Mouse (Mus musculus) hindbrain, postnatal 0 days (tissue): ENCODE measurements at regions not wholly inside any gene's neighbourhood (a gene's known extent, or its start where the extent isn't known, plus 50 kb on each side); places are given as distances from the start of the nearest gene placed in this dataset.
A peak's percentile ranks its signal among the peaks of the same experiment; 100 is the strongest.
"Not testable (repeated sequence)": the region's sequence is repeated elsewhere in the genome, so short reads cannot be mapped to it uniquely, and the experiment has no call there.

ENCODE experiments used
- ATAC-seq: fragments of 200-750 bp; cut with Nextera tagmentation; 2 replicates; pipeline ENCODE4 v1.8.0; 2017; ENCODE audit warnings: mild to moderate bottlenecking, moderate TSS enrichment, moderate library complexity
- DNase-seq: peaks from one replicate; pipeline ENCODE4 v3.0.0-alpha.2; 2015; ENCODE audit warnings: low spot score
- H3K27ac ChIP-seq: fragments of 300-500 bp; sonication (generic); 2 replicates; pipeline ENCODE4 v1.5.1; 2014; ENCODE audit warnings: mild to moderate bottlenecking
- H3K27me3 ChIP-seq: fragments of 300-500 bp; sonication (generic); 2 replicates; pipeline ENCODE4 v1.6.1; 2014; ENCODE audit warnings: low read length, mixed read lengths; ENCODE audit not compliant: insufficient read depth
- H3K36me3 ChIP-seq: fragments of 300-500 bp; sonication (generic); 2 replicates; pipeline ENCODE4 v1.6.1; 2014; ENCODE audit warnings: low read length, mixed read lengths; ENCODE audit not compliant: insufficient read depth
- H3K4me1 ChIP-seq: fragments of 300-500 bp; sonication (generic); 2 replicates; pipeline ENCODE4 v1.6.1; 2014; ENCODE audit warnings: antibody characterized with exemption, low read length, mixed read lengths; ENCODE audit not compliant: insufficient read depth
- H3K4me2 ChIP-seq: fragments of 300-500 bp; sonication (generic); 2 replicates; pipeline ENCODE4 v1.6.1; 2014; ENCODE audit warnings: low read depth, mild to moderate bottlenecking, low read length, moderate library complexity, mixed read lengths
- H3K4me3 ChIP-seq: fragments of 300-500 bp; sonication (generic); 2 replicates; pipeline ENCODE4 v1.5.1; 2014; ENCODE audit warnings: low read length
- H3K9ac ChIP-seq: fragments of 300-500 bp; sonication (generic); replicated peaks from 2 replicates; pipeline ENCODE4 v1.6.1; 2014; ENCODE audit warnings: mild to moderate bottlenecking, low read length, moderate library complexity, mixed read lengths
- H3K9me3 ChIP-seq: fragments of 300-500 bp; sonication (generic); 2 replicates; pipeline ENCODE4 v1.6.1; 2016; ENCODE audit warnings: low read length, mixed read lengths
- CTCF ChIP-seq: IDR thresholded peaks from 2 replicates; pipeline ENCODE4 v1.5.1; 2016; ENCODE audit warnings: antibody characterized with exemption, control low read depth, low read depth
- WGBS: fragments of 180-500 bp; shearing (Covaris S2); extraction: QIAGEN DNeasy Blood & Tissue Kit; methylation state at CpG from one replicate; pipeline ENCODE4 v1.1.7; 2014; 5-methylcytosine and 5-hydroxymethylcytosine counted together

GRCm38 (mm10) chr10:45871028-45871427 lies 293.4 kb downstream of the Hace1 start:
- no peak overlapping the region for H3K4me2 ChIP-seq
- H3K27me3 ChIP-seq: no peaks in the 10 kb centered on the region
- H3K27ac ChIP-seq: no peak overlapping the region
- no peaks in the 10 kb centered on the region for H3K36me3 ChIP-seq
- 65% methylated on average over 4 of the region's 4 CpGs for WGBS
- no peak for TF ChIP-seq CTCF
- H3K9ac ChIP-seq: no peak overlapping the region
- H3K9me3 ChIP-seq: no peaks in the 10 kb centered on the region
- no peaks in the 10 kb centered on the region for H3K4me1 ChIP-seq
- no peak overlapping the region for H3K4me3 ChIP-seq
- ATAC-seq (no peak), DNase-seq (no peak)

GRCm38 (mm10) chr10:45872007-45872890 lies 294.6 kb downstream of the Hace1 start:
- Histone ChIP-seq H3K27me3 (no peaks in the 10 kb centered on the region), H3K4me1 (no peaks in the 10 kb centered on the region), H3K9ac (no peak overlapping the region), H3K27ac (no peak overlapping the region), H3K9me3 (no peaks in the 10 kb centered on the region), H3K36me3 (no peaks in the 10 kb centered on the region), H3K4me2 (no peak overlapping the region), H3K4me3 (no peak overlapping the region)
- no peak for TF ChIP-seq CTCF
- WGBS: 85% methylated on average over 4 of the region's 4 CpGs
- no peak for ATAC-seq
- DNase-seq: peak; percentile 19

DNA sequence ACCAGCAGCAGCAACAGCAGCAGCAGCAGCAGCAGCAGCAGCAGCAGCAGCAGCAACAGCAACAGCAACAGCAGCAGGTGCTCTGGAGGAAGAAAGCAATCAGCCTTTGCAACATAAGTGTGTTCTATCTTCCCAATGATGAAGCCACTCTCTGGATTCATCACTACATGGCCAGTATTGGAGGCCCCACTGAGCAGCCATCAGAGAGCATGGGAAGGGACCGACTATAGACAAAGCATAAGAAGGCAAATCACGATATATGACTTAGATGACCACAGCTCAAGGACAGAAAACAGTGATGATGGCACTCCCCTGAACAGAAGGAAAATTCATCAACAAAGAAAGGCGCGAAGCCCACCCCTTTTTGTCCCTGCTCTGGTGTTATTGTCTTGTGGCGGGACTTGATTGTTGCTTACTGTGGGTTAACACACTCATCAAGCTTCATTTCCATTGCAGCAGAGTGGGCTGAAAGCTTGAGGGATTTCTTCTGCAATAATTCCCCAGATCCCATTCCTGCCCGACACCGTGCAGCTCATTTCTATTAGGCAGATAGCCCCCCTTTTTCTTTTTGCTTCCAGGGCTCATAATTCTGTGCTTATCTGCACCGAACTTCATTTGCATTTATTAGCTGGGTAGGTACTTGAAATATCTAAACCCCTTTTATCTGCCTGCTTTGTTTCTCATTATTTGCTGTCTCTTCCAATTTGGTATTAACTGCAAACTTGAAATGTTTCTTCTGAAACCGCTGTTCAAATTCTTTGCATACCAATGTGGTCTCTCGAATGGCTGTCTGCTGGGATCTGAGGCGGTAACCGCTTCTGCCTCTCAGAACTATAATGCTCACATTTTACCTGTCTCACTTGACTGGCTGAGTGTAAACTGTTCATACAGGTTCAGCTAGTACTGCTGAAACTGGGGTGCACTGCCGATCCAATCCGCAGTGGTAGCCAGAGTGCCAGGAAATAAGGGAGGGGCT lies 296.5 kb downstream of the Hace1 start:
- Histone ChIP-seq H3K4me1 (no peaks in the 10 kb centered on the region), H3K4me3 (no peak overlapping the region), H3K27ac (0 out of 2 replicates have a peak overlapping the region, but pooled peaks have one; percentile 36), H3K4me2 (0 out of 2 replicates have a peak overlapping the region, but pooled peaks have one; percentile 11), H3K9me3 (no peaks in the 10 kb centered on the region), H3K9ac (no peak overlapping the region), H3K27me3 (no peaks in the 10 kb centered on the region), H3K36me3 (no peaks in the 10 kb centered on the region)
- TF ChIP-seq CTCF: no peak
- ATAC-seq (0 out of 2 replicates have a peak, but pooled peaks have one; percentile 22), DNase-seq (peak; percentile 5)
- WGBS: 62% methylated on average over 14 of the region's 14 CpGs

- H3K9ac ChIP-seq, H3K9me3 ChIP-seq, H3K4me3 ChIP-seq, H3K27me3 ChIP-seq, H3K4me2 ChIP-seq, H3K36me3 ChIP-seq, H3K27ac ChIP-seq, ATAC-seq, H3K4me1 ChIP-seq, DNase-seq: not testable (repeated sequence)
- 96% methylated on average over 19 of the region's 20 CpGs for WGBS
These were observed 297.7 kb downstream of the Hace1 start for GRCm38 (mm10) chr10:45875287-45875686.

GRCm38 (mm10) chr10:45883745-45884144 lies 306.1 kb downstream of the Hace1 start:
- 86% methylated on average over 1 of the region's 1 CpGs for WGBS
- no peak for TF ChIP-seq CTCF
- no peaks in the 10 kb centered on the region for H3K4me1 ChIP-seq

DNA sequence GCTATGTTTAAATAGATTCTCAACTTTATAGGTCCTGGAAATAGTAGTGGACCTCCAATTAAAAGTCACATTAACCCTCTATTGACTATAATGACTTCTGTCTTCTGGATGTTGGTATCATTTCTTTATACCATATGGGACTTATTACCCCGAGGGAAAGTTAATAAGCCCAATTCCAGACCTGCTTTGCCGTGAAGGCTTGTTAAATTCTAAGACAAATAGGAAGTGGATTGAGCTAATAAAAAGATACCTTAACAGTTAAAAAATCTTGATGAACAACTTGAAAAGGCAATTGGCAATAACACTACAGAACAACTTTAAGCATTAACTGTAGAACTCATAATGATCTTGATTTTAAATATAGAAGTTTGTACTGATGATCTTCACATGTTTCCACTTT lies 309.0 kb downstream of the Hace1 start:
- no peak for TF ChIP-seq CTCF
- H3K9ac ChIP-seq: no peak overlapping the region
- no peaks in the 10 kb centered on the region for H3K36me3 ChIP-seq
- no peaks in the 10 kb centered on the region for H3K4me1 ChIP-seq
- no peaks in the 10 kb centered on the region for H3K27me3 ChIP-seq
- H3K27ac ChIP-seq: no peak overlapping the region
- 77% methylated on average over 2 of the region's 2 CpGs for WGBS
- no peak overlapping the region for H3K4me2 ChIP-seq
- ATAC-seq (no peak), DNase-seq (no peak)
- no peak overlapping the region for H3K4me3 ChIP-seq
- H3K9me3 ChIP-seq: no peaks in the 10 kb centered on the region

More at GRCm38 (mm10) chr10:45883745-45884144, 306.1 kb downstream of the Hace1 start:
- Histone ChIP-seq H3K36me3 (no peaks in the 10 kb centered on the region), H3K4me3 (no peak overlapping the region), H3K4me2 (no peak overlapping the region), H3K27me3 (no peaks in the 10 kb centered on the region), H3K9ac (no peak overlapping the region), H3K27ac (no peak overlapping the region), H3K9me3 (no peaks in the 10 kb centered on the region)
- ATAC-seq: no peak
- no peak for DNase-seq
